Mouse (Mus musculus): Measurements from ENCODE around the gene Sowaha.

Sowaha gene

GRCm38 (mm10) chr11:53472709-53473108, 7.4 kb downstream of the Sowaha start:
- DNase-seq (ENCODE audit: low read depth, low spot score), result no peak

GRCm38 (mm10) chr11:53469968-53470695, 9.9 kb downstream of the Sowaha start, which contains the start of gene Gm9837:
TSS of gene Gm9837 (minus strand) at chr11:53470479.
- peak; percentile 76 for DNase-seq (ENCODE audit: low read depth, low spot score)

- DNase-seq (ENCODE audit: low read depth, low spot score), result no peak
These were observed 10.6 kb downstream of the Sowaha start for GRCm38 (mm10) chr11:53469294-53469967.

- DNase-seq (ENCODE audit: low read depth, low spot score), result no peak
These were observed 13.7 kb downstream of the Sowaha start for GRCm38 (mm10) chr11:53466231-53466971.

GRCm38 (mm10) chr11:53463551-53464424, 16.3 kb downstream of the Sowaha start:
- no peak for DNase-seq (ENCODE audit: low read depth, low spot score)

- DNase-seq (ENCODE audit: low read depth, low spot score), result no peak
These were observed 18.3 kb downstream of the Sowaha start for GRCm38 (mm10) chr11:53461727-53462126.

- DNase-seq (ENCODE audit: low read depth, low spot score), result no peak
These were observed 19.9 kb downstream of the Sowaha start for GRCm38 (mm10) chr11:53460192-53460591.

- DNase-seq (ENCODE audit: low read depth, low spot score), result no peak
These were observed 21.1 kb downstream of the Sowaha start for GRCm38 (mm10) chr11:53458996-53459395.

- DNase-seq (ENCODE audit: low read depth, low spot score), result no peak
These were observed 22.6 kb downstream of the Sowaha start for GRCm38 (mm10) chr11:53457372-53457954.

- no peak for DNase-seq (ENCODE audit: low read depth, low spot score)
These were observed 23.4 kb downstream of the Sowaha start, which contains the start of the genes Gm10447 and Shroom1 for GRCm38 (mm10) chr11:53456474-53457371. TSS of gene Gm10447 (minus strand) at chr11:53457110. TSS of gene Shroom1 (plus strand) at chr11:53457205.

GRCm38 (mm10) chr11:53453031-53453430, 27.0 kb downstream of the Sowaha start:
- no peak for DNase-seq (ENCODE audit: low read depth, low spot score)

GRCm38 (mm10) chr11:53452396-53452795, 27.7 kb downstream of the Sowaha start:
- no peak for DNase-seq (ENCODE audit: low read depth, low spot score)

GRCm38 (mm10) chr11:53451361-53451760, 28.7 kb downstream of the Sowaha start:
- DNase-seq (ENCODE audit: low read depth, low spot score), result no peak

GRCm38 (mm10) chr11:53450070-53450705, 29.9 kb downstream of the Sowaha start:
- DNase-seq (ENCODE audit: low read depth, low spot score), result no peak

- no peak for DNase-seq (ENCODE audit: low read depth, low spot score)
These were observed 31.5 kb downstream of the Sowaha start for GRCm38 (mm10) chr11:53448529-53448928.

GRCm38 (mm10) chr11:53447996-53448395, 32.1 kb downstream of the Sowaha start:
- DNase-seq (ENCODE audit: low read depth, low spot score), result no peak

- DNase-seq (ENCODE audit: low read depth, low spot score), result no peak
These were observed 33.9 kb downstream of the Sowaha start for GRCm38 (mm10) chr11:53446183-53446582.

- DNase-seq (ENCODE audit: low read depth, low spot score), result no peak
These were observed 34.5 kb downstream of the Sowaha start for GRCm38 (mm10) chr11:53445562-53445961.

- no peak for DNase-seq (ENCODE audit: low read depth, low spot score)
These were observed 36.2 kb downstream of the Sowaha start for GRCm38 (mm10) chr11:53443861-53444260.
